Mouse (Mus musculus) cerebellum, postnatal 36 days (tissue): ENCODE data around the gene Myo1d.
"Not testable (repeated sequence)": the region's sequence is repeated elsewhere in the genome, so short reads cannot be mapped to it uniquely, and the experiment has no call there.

Source experiments
- DNase-seq, 2 experiments: peaks; one replicate each; pipeline ENCODE4 v3.0.0; 2021 to 2022; ENCODE audit warnings: mixed read lengths in 2 of 2

Gene Myo1d

GRCm38 (mm10) chr11:80478694-80479412 is 301.0 kb downstream of the Myo1d start:
- peak in 1 of 2 experiments; percentile 39 for DNase-seq

- DNase-seq: peak; percentile 51 to 63
These were observed 302.3 kb downstream of the Myo1d start for GRCm38 (mm10) chr11:80477341-80478199.

GRCm38 (mm10) chr11:80476222-80477189 is 303.3 kb downstream of the Myo1d start, which contains the start of gene Cdk5r1:
Gene Cdk5r1 (plus strand): TSS chr11:80477023.
- DNase-seq: peak; percentile 93 to 96

GRCm38 (mm10) chr11:80475544-80475943 is 304.3 kb downstream of the Myo1d start:
- DNase-seq: no peak

- DNase-seq: no peak
These were observed 305.0 kb downstream of the Myo1d start for GRCm38 (mm10) chr11:80474846-80475245.

GRCm38 (mm10) chr11:80474175-80474691 is 305.6 kb downstream of the Myo1d start:
- peak; percentile 72 to 73 for DNase-seq

GRCm38 (mm10) chr11:80471836-80472605 is 307.8 kb downstream of the Myo1d start:
- DNase-seq: peak; percentile 21 to 40

GRCm38 (mm10) chr11:80463605-80464130 is 316.2 kb downstream of the Myo1d start:
- not testable (repeated sequence) for DNase-seq

GRCm38 (mm10) chr11:80453198-80453597 is 326.6 kb downstream of the Myo1d start:
- DNase-seq: no peak

GRCm38 (mm10) chr11:80452242-80452641 is 327.6 kb downstream of the Myo1d start:
- no peak for DNase-seq

- no peak for DNase-seq
These were observed 330.0 kb downstream of the Myo1d start for GRCm38 (mm10) chr11:80449859-80450258.

GRCm38 (mm10) chr11:80446916-80447315 is 332.9 kb downstream of the Myo1d start:
- DNase-seq: no peak
